Mouse (Mus musculus) MEL (cell line): Measurements from ENCODE around the gene H2-DMb1.

Source experiments
- CTCF ChIP-seq, 3 experiments: IDR thresholded peaks in 2 of 3; conservative IDR thresholded peaks in 1 of 3; 2 replicates each; pipeline ENCODE4 v1.5.1; 2011 to 2012; ENCODE audit warnings: low read length in 3 of 3, low read depth in 2 of 3, mild to moderate bottlenecking in 2 of 3, improper control_type of control experiment in 1 of 3, inconsistent platforms in 1 of 3, mixed read lengths in 1 of 3, moderate library complexity in 1 of 3; ENCODE audit not compliant: control insufficient read depth in 1 of 3, insufficient read depth in 1 of 3, poor library complexity in 1 of 3, severe bottlenecking in 1 of 3
- E2F4 ChIP-seq: IDR thresholded peaks from 2 replicates; pipeline ENCODE4 v1.6.1; 2011; ENCODE audit warnings: low read depth, low read length, improper control_type of control experiment, borderline replicate concordance
- MAZ ChIP-seq: IDR thresholded peaks from 2 replicates; pipeline ENCODE4 v1.6.1; 2012; ENCODE audit warnings: low read depth, mild to moderate bottlenecking, inconsistent platforms, low read length, improper control_type of control experiment
- MYC ChIP-seq: IDR thresholded peaks from 2 replicates; pipeline ENCODE4 v1.6.1; 2011; ENCODE audit warnings: low read depth, mild to moderate bottlenecking, low read length, improper control_type of control experiment, moderate library complexity
- POLR2A ChIP-seq, 2 experiments: IDR thresholded peaks; 2 replicates each; pipeline ENCODE4 v1.6.1; 2011 to 2012; ENCODE audit warnings: low read length in 2 of 2, mild to moderate bottlenecking in 2 of 2, control low read depth in 1 of 2, improper control_type of control experiment in 1 of 2, low read depth in 1 of 2, moderate library complexity in 1 of 2; ENCODE audit not compliant: control insufficient read depth in 1 of 2, insufficient read depth in 1 of 2, poor library complexity in 1 of 2
- POLR2AphosphoS2 ChIP-seq: IDR thresholded peaks from 2 replicates; pipeline ENCODE4 v1.6.1; 2011; ENCODE audit warnings: low read length, improper control_type of control experiment
- USF1 ChIP-seq: IDR thresholded peaks from 2 replicates; pipeline ENCODE4 v1.6.1; 2014; ENCODE audit warnings: low read depth, mild to moderate bottlenecking, inconsistent platforms, low read length, improper control_type of control experiment, moderate library complexity
- ZC3H11A ChIP-seq: IDR thresholded peaks from 2 replicates; pipeline ENCODE4 v1.6.1; 2012; ENCODE audit warnings: low read depth, mild to moderate bottlenecking, inconsistent platforms, low read length, improper control_type of control experiment

GRCm38 (mm10) chr17:34118873-34119248 lies 34.0 kb upstream of the H2-DMb1 start:
- TF ChIP-seq MYC (0 out of 2 replicates have a peak, but pooled peaks have one; percentile 17), POLR2AphosphoS2 (no peak), CTCF (IDR thresholded peaks at IDR 0.05 in 2 of 3, conservative IDR thresholded peaks at IDR 0.05 in 1 of 3; ENCODE audit: control insufficient read depth in 1 of 3, insufficient read depth in 1 of 3, low read depth in 2 of 3, low read length in 3 of 3, poor library complexity in 1 of 3, severe bottlenecking in 1 of 3) (no peak), POLR2A (IDR thresholded peaks at IDR 0.05; ENCODE audit: control insufficient read depth in 1 of 2, insufficient read depth in 1 of 2, low read depth in 1 of 2, low read length in 2 of 2, poor library complexity in 1 of 2) (no peak), USF1 (no peak), ZC3H11A (no peak), MAZ (no peak), E2F4 (no peak)
